Mouse (Mus musculus) adrenal gland, postnatal 25 days (tissue): ENCODE results near the gene Vmn1r220. TPM values are rescaled to one million over a fixed set of nuclear protein-coding genes. Genes with fewer than 3 reads are reported as not detected.
"Not testable (repeated sequence)": the region's sequence is repeated elsewhere in the genome, so short reads cannot be mapped to it uniquely, and the experiment has no call there.

Experiments
- DNase-seq: peaks from one replicate; pipeline ENCODE4 v3.0.0; 2021; ENCODE audit warnings: mixed read lengths
- long read RNA-seq: library from polyadenylated mRNA; stranded (forward); transcript quantifications from one replicate; pipeline ENCODE4 v2.0.0, GENCODE M21; 2021
- total RNA-seq: library from RNA; stranded (reverse); gene quantifications from 2 replicates; pipeline ENCODE4 v1.2.3, GENCODE M21; 2021

Vmn1r220 gene
- not detected in 2 replicates for total RNA-seq
- long read RNA-seq, result 0 reads

DNA sequence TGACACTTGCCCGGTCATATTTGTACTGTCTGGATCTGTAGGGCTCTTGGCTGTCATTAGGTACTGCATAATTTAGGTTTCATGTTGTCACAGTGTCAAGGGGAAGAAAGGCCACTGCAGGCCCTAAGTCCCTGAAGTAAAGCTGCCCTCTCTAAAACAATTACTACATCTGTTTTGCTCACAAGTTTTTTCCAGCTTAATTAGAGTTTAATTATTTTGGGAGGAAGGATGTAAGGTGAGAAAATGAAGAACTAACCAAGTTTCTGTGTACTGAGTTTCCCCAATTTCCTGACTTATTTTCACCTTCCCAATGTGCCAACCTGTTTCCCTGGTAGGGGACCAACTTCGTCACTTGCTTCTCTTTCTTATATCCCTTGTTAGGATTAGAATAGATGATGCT, at the start of gene Vmn1r220:
TSS of gene Vmn1r220 (minus strand) at position 101 of the 400 bp plus-strand sequence.
- DNase-seq, result no peak

DNA sequence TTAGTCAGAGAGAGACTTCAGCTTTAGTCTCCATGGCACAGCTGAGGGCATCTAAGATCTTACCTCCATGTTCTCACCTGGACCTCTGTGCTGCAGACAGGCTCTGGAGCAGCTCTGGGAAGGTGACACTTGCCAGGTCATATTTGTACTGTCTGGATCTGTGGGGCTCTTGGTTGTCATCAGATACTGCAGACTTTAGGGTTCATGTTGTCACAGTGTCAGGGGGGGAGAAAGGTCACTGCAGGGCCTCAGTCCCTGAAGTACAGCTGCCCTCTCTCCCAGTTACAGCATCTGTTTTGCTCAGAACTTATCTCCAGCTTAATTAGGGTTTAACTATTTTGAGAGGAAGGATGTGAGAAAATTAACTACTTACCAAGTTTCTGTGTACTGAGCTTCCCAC, 48.1 kb upstream of the Vmn1r220 start, which contains the start of gene Vmn1r222:
TSS of gene Vmn1r222 (minus strand) at position 101 of the 400 bp plus-strand sequence.
- DNase-seq, result not testable (repeated sequence)

DNA sequence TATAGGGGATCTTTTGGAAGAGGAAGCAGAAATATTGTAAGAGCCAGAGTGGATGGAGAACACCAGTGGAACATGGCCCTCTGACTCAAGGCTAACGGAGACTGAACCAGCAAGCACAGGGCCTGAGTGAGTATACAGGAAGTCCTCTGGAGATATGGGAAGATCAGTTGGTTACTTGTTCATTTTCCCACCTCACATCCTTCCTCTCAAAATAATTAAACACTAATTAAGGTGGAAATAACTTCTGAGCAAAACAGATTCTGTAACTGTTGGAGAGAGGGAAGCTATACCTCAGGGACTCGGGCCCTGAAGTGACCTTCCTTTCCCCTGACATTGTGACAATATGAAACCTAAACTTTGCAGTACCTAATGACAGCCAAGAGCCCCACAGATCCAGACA, 26.1 kb upstream of the Vmn1r220 start, which contains the start of gene Vmn1r221:
TSS of gene Vmn1r221 (plus strand) at position 301 of the 400 bp plus-strand sequence.
- DNase-seq, result not testable (repeated sequence)

DNA sequence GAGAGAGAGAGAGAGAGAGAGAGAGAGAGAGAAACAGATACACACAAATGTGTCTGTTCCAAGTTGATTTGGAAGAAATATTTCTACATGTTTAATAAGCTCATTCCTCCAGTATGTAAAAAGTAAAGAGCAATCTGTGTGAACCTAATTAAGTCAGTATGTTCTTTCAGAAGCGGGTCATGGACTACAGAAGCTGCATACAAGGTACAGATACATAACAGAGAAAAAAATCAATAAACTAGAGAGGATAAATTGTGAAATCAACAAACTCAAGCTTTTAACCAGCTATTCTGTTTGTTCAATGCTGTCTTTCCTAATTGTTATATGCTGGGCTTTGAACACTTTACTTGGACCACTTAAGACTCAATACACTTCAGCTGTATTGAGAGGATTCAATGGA, 16.1 kb upstream of the Vmn1r220 start:
- DNase-seq, result not testable (repeated sequence)

DNA sequence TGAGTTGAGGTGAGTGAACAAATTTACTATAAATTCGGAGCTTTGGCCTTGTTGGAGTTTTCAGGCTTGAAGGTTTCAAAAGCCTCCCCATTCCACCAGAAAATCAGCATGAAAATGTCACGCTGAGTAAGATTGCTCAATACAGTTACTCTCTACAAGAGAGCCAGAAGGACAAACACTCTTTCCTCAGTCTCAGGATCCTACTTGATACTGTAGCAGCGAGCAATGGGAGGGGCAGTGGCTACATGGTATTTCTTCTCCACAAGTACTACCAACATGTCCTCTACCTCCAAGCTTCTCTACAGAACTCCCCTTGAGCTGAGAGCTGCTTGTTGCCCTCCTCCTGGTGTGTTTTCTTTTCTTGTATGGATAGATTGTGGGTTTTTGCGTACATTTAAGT, 21.3 kb downstream of the Vmn1r220 start:
- DNase-seq, result not testable (repeated sequence)

DNA sequence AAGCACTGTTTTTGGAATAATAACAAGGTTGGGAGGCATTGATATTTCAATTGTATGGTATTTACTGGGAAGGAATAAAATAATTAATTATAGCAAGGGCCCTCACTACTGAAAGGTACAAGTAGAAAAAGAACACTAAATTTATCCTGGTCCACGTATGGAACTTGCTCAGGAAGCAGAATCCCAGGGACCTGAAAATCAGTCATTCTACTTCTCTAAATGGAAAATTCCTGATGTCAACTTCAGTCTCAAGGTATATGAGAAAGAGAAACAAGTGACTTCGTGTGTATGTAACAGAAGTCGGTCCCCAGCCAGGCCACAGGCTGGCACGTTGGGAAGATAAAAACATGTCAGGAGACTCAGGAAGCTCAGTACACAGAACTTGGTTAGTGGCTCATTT, 28.8 kb downstream of the Vmn1r220 start, which contains the start of gene Vmn1r219:
TSS of gene Vmn1r219 (plus strand) at position 301 of the 400 bp plus-strand sequence.
- no peak for DNase-seq

DNA sequence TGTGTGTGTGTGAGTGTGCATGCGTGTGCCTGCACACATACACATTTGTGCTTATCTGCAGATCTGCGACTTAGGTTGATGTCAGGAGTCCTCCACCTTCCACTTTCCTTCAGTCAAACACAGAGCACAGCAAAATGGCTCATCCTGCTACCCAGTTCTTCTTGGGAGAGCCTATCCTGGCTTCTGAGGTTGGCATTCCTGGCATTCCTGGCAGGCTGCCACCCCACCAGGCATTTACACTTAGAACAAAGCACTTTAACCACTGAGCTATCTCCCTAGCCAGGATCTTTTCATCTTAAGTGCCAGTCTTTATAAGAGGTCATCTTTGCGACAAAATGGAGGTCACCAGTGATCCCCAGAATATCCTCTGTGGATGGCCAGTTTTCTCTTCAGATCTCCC, 29.9 kb downstream of the Vmn1r220 start:
- DNase-seq, result no peak

DNA sequence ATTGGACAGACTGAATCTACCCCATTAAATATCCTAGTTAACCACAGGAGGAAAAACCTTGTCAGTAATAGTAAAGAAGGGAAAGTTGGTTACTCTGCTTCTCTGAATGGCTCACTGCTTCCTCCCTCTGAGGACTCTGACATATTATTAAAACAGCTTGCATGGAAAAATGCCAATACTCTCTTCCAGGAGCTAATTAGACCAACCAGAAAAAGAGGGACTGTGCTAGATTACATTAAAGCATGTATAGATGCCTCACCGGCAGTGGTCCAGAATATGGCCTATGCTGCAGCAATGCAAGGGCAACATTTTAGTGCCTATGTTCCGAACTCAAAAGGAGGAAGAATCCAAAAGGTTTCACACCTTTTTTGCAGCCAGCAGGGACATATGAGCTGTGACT, 48.9 kb downstream of the Vmn1r220 start:
- no peak for DNase-seq

DNA sequence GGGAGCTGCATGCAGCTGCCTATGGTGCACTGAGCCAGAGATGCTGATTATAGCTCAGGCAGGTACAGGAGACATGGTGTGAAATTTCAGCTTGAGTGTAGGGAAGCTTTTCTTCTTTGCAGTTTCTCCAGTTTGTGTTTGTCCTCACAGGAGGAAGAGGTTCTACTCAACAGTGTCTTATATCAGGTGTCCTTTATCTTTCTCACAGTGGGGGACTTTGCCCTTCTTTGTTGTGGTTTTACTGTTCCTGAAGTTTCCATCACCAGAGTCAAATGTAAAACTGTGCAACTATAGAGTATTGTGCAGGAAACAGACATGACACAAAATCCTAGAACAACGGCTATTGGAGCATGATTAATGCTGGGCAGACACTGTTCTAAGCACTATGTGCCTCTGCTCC, 54.3 kb downstream of the Vmn1r220 start:
- no peak for DNase-seq

DNA sequence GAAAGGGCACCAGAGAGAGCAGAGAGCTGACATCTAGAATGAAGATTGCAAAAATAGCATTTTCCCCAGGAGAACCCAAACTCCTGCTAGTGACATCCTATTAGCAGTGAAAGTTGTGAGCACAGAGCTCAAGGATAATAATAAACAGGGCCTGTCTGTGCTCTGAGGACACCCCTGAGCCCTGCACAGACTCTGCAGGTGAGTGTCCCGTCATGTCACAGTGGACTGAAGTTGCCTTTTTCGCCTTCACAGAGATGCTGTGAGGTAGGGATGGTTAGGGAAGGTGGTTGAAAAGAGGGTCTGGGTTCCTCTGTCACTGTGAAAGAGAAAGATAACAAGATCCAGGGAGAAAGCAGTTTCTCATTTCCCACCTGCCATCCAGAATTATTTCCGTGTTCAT, 54.7 kb downstream of the Vmn1r220 start, which contains the start of gene Vmn1r218:
TSS of gene Vmn1r218 (plus strand) at position 57 of the 400 bp plus-strand sequence.
- DNase-seq, result no peak

Other genes starting within 250 kb of the Vmn1r220 start
- not detected in 2 replicates for gene Vmn1r213, start 180.3 kb downstream of the Vmn1r220 start, total RNA-seq
- not detected in 2 replicates for gene Vmn1r214, start 157.6 kb downstream of the Vmn1r220 start, total RNA-seq
- not detected in 2 replicates for gene Vmn1r215, start 120.0 kb downstream of the Vmn1r220 start, total RNA-seq
- gene Vmn1r217, start 69.7 kb downstream of the Vmn1r220 start, total RNA-seq, result not detected in 2 replicates
- gene Vmn1r218, start 54.8 kb downstream of the Vmn1r220 start, total RNA-seq, result not detected in 2 replicates
- not detected in 2 replicates for gene Vmn1r219, start 28.7 kb downstream of the Vmn1r220 start, total RNA-seq
- not detected in 2 replicates for gene Vmn1r221, start 26.2 kb upstream of the Vmn1r220 start, total RNA-seq
- not detected in 2 replicates for gene Vmn1r222, start 48.0 kb upstream of the Vmn1r220 start, total RNA-seq
- gene Vmn1r223, start 59.2 kb upstream of the Vmn1r220 start, total RNA-seq, result not detected in 2 replicates
- gene Zfp322a, start 181.2 kb upstream of the Vmn1r220 start, total RNA-seq, result 19.7 and 30.1 TPM in 2 replicates
- 6.4 and 6.9 TPM in 2 replicates for gene Abt1, start 235.9 kb upstream of the Vmn1r220 start, total RNA-seq